Mouse (Mus musculus): ENCODE data around the gene Srebf2. TPM values are rescaled to one million over a fixed set of nuclear protein-coding genes. Genes with fewer than 3 reads are reported as not detected.

The Srebf2 gene
- polyA plus RNA-seq, 1 experiment from 2014 or later, result 244 TPM

DNA sequence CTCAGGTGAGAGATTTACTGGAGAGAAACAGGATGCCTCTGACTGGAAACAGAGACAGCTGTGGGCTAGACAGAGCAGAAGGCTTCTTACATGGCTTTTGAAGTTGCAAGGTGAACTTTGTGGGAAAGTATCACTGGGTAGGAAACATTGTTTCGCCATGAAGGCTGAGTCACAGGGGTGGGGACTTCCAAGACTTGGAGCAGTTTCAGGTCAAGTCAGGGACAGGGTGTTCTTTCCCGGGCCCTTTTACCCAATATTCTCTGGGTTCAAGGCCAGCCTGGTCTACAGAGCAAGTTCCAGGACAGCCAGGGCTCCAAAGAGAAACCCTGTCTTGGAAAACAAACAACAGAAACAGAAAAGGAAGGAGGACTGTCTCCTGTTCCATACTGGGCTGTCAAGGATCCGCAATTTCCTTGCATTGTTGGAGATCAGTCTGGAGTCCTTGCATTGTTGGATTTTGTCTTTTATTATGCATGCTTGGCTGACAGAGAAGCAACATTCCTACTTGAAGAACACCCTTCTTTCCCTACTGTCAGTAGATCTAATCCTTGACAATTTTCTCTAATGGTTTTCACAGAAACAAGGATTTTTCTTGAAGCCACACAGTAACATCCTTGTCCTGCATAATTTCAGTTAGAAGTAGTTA, 100.3 kb downstream of the Srebf2 start:
- Histone ChIP-seq H3K4me1 (peaks cover 10% of the 10 kb centered on the region), H3K4me2 (no peak overlapping the region), H3K27me3 (no peaks in the 10 kb centered on the region), H3K9ac (no peak overlapping the region), H3K27ac (no peak overlapping the region), H3K36me3 (replicated peaks) (no peaks in the 10 kb centered on the region), H3K9me3 (no peaks in the 10 kb centered on the region; the same call in 1 of the 2 replicates), H3K4me3 (replicated peaks) (no peak overlapping the region)
- 78% methylated on average over 3 of the region's 3 CpGs for WGBS
- no peak for ATAC-seq (ENCODE audit: low FRiP score)

DNA sequence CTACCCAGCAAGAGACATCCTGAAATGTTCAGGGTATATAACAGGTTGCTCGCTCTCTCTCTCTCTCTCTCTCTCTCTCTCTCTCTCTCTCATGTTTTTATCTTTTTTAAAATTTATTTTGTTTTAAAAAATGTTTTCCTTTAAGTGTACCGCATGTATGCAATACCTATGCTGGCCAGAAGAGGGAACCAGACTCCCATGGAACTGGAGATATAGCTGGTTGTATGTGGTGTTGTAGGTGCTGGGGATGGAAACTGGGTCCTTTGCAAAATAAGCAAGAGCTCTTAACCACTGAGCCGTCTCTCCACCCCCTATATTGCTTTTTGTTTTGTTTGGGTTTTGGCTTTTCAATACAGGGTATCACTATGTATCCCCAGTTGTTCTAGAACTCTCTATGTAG, 104.6 kb downstream of the Srebf2 start:
- Histone ChIP-seq H3K4me3 (replicated peaks) (no peak overlapping the region), H3K9ac (no peak overlapping the region), H3K36me3 (replicated peaks) (no peaks in the 10 kb centered on the region), H3K4me2 (no peak overlapping the region), H3K4me1 (peaks cover 16% of the 10 kb centered on the region), H3K27ac (no peak overlapping the region), H3K27me3 (no peaks in the 10 kb centered on the region), H3K9me3 (no peaks in the 10 kb centered on the region; the same call in 1 of the 2 replicates)
- whole genome bisulfite sequencing, result 92% methylated on average over 3 of the region's 3 CpGs
- ATAC-seq (ENCODE audit: low FRiP score), result no peak

DNA sequence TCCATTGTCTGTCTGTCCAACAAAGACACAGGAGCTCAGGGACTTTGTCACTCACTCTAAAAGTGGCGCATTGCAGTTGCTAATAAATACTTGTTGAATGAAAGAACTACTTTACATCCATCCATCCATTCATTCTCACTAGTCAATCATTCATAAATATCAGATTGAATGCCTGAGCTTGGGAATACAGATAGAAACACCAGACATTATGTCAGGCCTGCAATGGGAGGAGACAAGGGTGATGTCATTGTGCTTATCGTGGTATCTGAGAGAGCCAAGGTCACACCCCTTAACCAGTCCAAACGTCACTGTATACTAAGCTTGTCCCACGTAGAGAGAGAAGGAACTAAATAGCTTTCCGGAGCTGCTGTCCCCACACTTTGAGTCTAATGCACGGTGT, 105.1 kb downstream of the Srebf2 start, which contains the start of gene 1500009C09Rik:
Gene 1500009C09Rik, plus strand, starts transcription at position 301 of the 400 bp plus-strand sequence.
- H3K4me2 ChIP-seq, result no peak within 1 kb of the TSS
- WGBS, result 92% methylated on average over 6 of the region's 6 CpGs
- peaks cover 21% of the 10 kb centered on the region for H3K4me1 ChIP-seq
- H3K4me3 ChIP-seq (replicated peaks), result no peak within 1 kb of the TSS
- no peaks in the 10 kb centered on the region for H3K36me3 ChIP-seq (replicated peaks)
- no peak for ATAC-seq (ENCODE audit: low FRiP score)
- H3K9me3 ChIP-seq, result no peaks in the 10 kb centered on the region; the same call in 1 of the 2 replicates
- no peak within 1 kb of the TSS for H3K9ac ChIP-seq
- no peaks in the 10 kb centered on the region for H3K27me3 ChIP-seq
- H3K27ac ChIP-seq, result no peak within 1 kb of the TSS

MicroRNA genes within 50 kb of the gene (microRNA counts, 519-probe panel; counts per million panel counts)
- 3,850 counts per million, percentile 42 among the panel's probes with 10 or more counts for microRNA mmu-miR-33

Small RNA genes within 50 kb of the gene (microRNA-seq; reads per million reads assigned to microRNA genes)
- gene Mir33, result 135 reads per million, percentile 52 among the genes with 10 or more reads in this experiment

Other genes with a start within 250 kb of the Srebf2 start
- 69.8 and 75.6 TPM in 2 replicates for gene Polr3h, start 220.9 kb upstream of the Srebf2 start, polyA plus RNA-seq (2016; fragmentation: Nextera tagmentation; extraction: Ambion mirVana)
- 35.8 and 39.9 TPM in 2 replicates for gene Csdc2, start 210.4 kb upstream of the Srebf2 start, polyA plus RNA-seq (2016; fragmentation: Nextera tagmentation; extraction: Ambion mirVana)
- 42.0 and 44.0 TPM in 2 replicates for gene Pmm1, start 186.3 kb upstream of the Srebf2 start, polyA plus RNA-seq (2016; fragmentation: Nextera tagmentation; extraction: Ambion mirVana)
- not detected in 2 replicates for gene 1700029P11Rik, start 166.6 kb upstream of the Srebf2 start, polyA plus RNA-seq (2016; fragmentation: Nextera tagmentation; extraction: Ambion mirVana)
- gene Xrcc6, start 159.3 kb upstream of the Srebf2 start, polyA plus RNA-seq (2016; fragmentation: Nextera tagmentation; extraction: Ambion mirVana), result 58.5 and 64.4 TPM in 2 replicates
- 39.2 and 40.7 TPM in 2 replicates for gene Desi1, start 113.3 kb upstream of the Srebf2 start, polyA plus RNA-seq (2016; fragmentation: Nextera tagmentation; extraction: Ambion mirVana)
- 210 and 220 TPM in 2 replicates for gene Snu13, start 99.6 kb upstream of the Srebf2 start, polyA plus RNA-seq (2016; fragmentation: Nextera tagmentation; extraction: Ambion mirVana)
- gene 4930407I10Rik, start 88.0 kb upstream of the Srebf2 start, polyA plus RNA-seq (2016; fragmentation: Nextera tagmentation; extraction: Ambion mirVana), result 0.06 TPM in 1 of 2 replicates, not detected in the other
- 0.06 and 0.08 TPM in 2 replicates for gene Mei1, start 77.2 kb upstream of the Srebf2 start, polyA plus RNA-seq (2016; fragmentation: Nextera tagmentation; extraction: Ambion mirVana)
- 17.5 and 19.0 TPM in 2 replicates for gene Ccdc134, start 19.3 kb upstream of the Srebf2 start, polyA plus RNA-seq (2016; fragmentation: Nextera tagmentation; extraction: Ambion mirVana)
- gene Shisa8, start 65.6 kb downstream of the Srebf2 start, polyA plus RNA-seq (2016; fragmentation: Nextera tagmentation; extraction: Ambion mirVana), result 0.90 and 2.4 TPM in 2 replicates
- 0.24 and 0.29 TPM in 2 replicates for gene Tnfrsf13c, start 77.2 kb downstream of the Srebf2 start, polyA plus RNA-seq (2016; fragmentation: Nextera tagmentation; extraction: Ambion mirVana)
- gene Cenpm, start 97.6 kb downstream of the Srebf2 start, polyA plus RNA-seq (2016; fragmentation: Nextera tagmentation; extraction: Ambion mirVana), result 81.3 and 86.4 TPM in 2 replicates
- 3.9 and 4.7 TPM in 2 replicates for gene 1500009C09Rik, start 105.2 kb downstream of the Srebf2 start, polyA plus RNA-seq (2016; fragmentation: Nextera tagmentation; extraction: Ambion mirVana)
- gene Sept3, start 127.7 kb downstream of the Srebf2 start, polyA plus RNA-seq (2016; fragmentation: Nextera tagmentation; extraction: Ambion mirVana), result 223 and 233 TPM in 2 replicates
- gene Wbp2nl, start 151.8 kb downstream of the Srebf2 start, polyA plus RNA-seq (2016; fragmentation: Nextera tagmentation; extraction: Ambion mirVana), result 0.14 and 0.18 TPM in 2 replicates
- gene Naga, start 191.7 kb downstream of the Srebf2 start, polyA plus RNA-seq (2016; fragmentation: Nextera tagmentation; extraction: Ambion mirVana), result 20.4 and 20.5 TPM in 2 replicates
- 3.0 and 3.6 TPM in 2 replicates for gene Pheta2, start 191.8 kb downstream of the Srebf2 start, polyA plus RNA-seq (2016; fragmentation: Nextera tagmentation; extraction: Ambion mirVana)
- gene Smdt1, start 191.8 kb downstream of the Srebf2 start, polyA plus RNA-seq (2016; fragmentation: Nextera tagmentation; extraction: Ambion mirVana), result 245 and 250 TPM in 2 replicates
- 277 and 278 TPM in 2 replicates for gene Ndufa6, start 207.1 kb downstream of the Srebf2 start, polyA plus RNA-seq (2016; fragmentation: Nextera tagmentation; extraction: Ambion mirVana)
- 2.1 and 2.8 TPM in 2 replicates for gene Cyp2d22, start 233.1 kb downstream of the Srebf2 start, polyA plus RNA-seq (2016; fragmentation: Nextera tagmentation; extraction: Ambion mirVana)
- not detected in 2 replicates for gene Cyp2d11, start 246.8 kb downstream of the Srebf2 start, polyA plus RNA-seq (2016; fragmentation: Nextera tagmentation; extraction: Ambion mirVana)

Data from forebrain, embryonic 12.5 days (tissue).